Mouse (Mus musculus) CD8-positive naive resting alpha-beta T cell, adult 57 days (primary cell): ENCODE data around the gene Mettl15. TPM values are rescaled to one million over a fixed set of nuclear protein-coding genes. Genes with fewer than 3 reads are reported as not detected.

Experiments
- total RNA-seq: library from RNA; stranded (reverse); gene quantifications from one replicate; pipeline ENCODE4 v1.2.4, GENCODE M21; 2023

Mettl15 gene
- total RNA-seq, result 4.6 TPM

DNA sequence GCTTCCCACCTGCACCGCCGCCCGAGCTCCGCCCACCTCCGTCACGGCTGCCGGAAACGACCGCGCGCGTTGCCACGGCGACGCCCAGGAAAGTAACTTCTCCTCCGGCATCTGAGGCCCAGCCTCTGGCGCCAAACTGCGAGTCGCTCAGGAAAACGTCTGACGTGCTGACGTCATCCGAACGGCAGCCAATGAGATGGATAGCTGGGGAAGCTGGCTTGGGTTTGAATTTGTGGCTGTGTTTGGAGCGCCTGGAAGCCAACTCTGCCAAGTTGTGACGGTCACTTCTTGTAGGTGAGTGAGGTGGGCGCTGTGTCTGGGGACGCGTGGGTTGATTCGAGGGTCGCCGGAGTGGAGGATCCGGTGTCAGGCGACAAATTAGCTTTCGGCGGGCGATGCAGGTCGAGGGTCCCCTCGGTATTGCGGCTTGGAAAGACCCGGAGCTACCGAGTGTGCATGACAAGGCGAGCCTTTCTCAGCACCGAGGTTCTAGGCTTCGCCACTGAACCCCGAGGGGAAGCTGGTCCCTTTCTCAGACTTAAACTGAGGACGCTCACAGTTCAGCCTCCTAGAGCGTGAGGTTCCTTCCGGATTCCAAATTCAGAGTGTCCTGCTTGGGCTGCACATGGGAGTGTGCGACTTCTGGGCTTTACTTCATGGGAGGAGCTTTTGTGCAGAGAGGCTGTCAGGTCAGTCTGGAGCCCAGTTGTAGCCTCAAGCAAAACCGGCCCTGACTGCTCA lies at the start of gene Mettl15, which contains the start of gene Kif18a:
Gene Mettl15, minus strand, starts transcription at position 149 of the 741 bp plus-strand sequence.
Gene Kif18a, plus strand, starts transcription at position 139 of the 741 bp plus-strand sequence.

Other genes with a start within 250 kb of the Mettl15 start
- 9.2 TPM for gene Kif18a, start within 50 bp of the Mettl15 start, total RNA-seq